Mouse (Mus musculus) hindbrain, postnatal 0 days (tissue): ENCODE results near the gene Fanca. TPM values are rescaled to one million over a fixed set of nuclear protein-coding genes. Genes with fewer than 3 reads are reported as not detected.

Experiments
- ATAC-seq: fragments of 200-750 bp; cut with Nextera tagmentation; 2 replicates; pipeline ENCODE4 v1.8.0; 2017; ENCODE audit warnings: mild to moderate bottlenecking, moderate TSS enrichment, moderate library complexity
- DNase-seq: peaks from one replicate; pipeline ENCODE4 v3.0.0-alpha.2; 2015; ENCODE audit warnings: low spot score
- H3K27ac ChIP-seq: fragments of 300-500 bp; sonication (generic); 2 replicates; pipeline ENCODE4 v1.5.1; 2014; ENCODE audit warnings: mild to moderate bottlenecking
- H3K27me3 ChIP-seq: fragments of 300-500 bp; sonication (generic); 2 replicates; pipeline ENCODE4 v1.6.1; 2014; ENCODE audit warnings: low read length, mixed read lengths; ENCODE audit not compliant: insufficient read depth
- H3K36me3 ChIP-seq: fragments of 300-500 bp; sonication (generic); 2 replicates; pipeline ENCODE4 v1.6.1; 2014; ENCODE audit warnings: low read length, mixed read lengths; ENCODE audit not compliant: insufficient read depth
- H3K4me1 ChIP-seq: fragments of 300-500 bp; sonication (generic); 2 replicates; pipeline ENCODE4 v1.6.1; 2014; ENCODE audit warnings: antibody characterized with exemption, low read length, mixed read lengths; ENCODE audit not compliant: insufficient read depth
- H3K4me2 ChIP-seq: fragments of 300-500 bp; sonication (generic); 2 replicates; pipeline ENCODE4 v1.6.1; 2014; ENCODE audit warnings: low read depth, mild to moderate bottlenecking, low read length, moderate library complexity, mixed read lengths
- H3K4me3 ChIP-seq: fragments of 300-500 bp; sonication (generic); 2 replicates; pipeline ENCODE4 v1.5.1; 2014; ENCODE audit warnings: low read length
- H3K9ac ChIP-seq: fragments of 300-500 bp; sonication (generic); replicated peaks from 2 replicates; pipeline ENCODE4 v1.6.1; 2014; ENCODE audit warnings: mild to moderate bottlenecking, low read length, moderate library complexity, mixed read lengths
- H3K9me3 ChIP-seq: fragments of 300-500 bp; sonication (generic); 2 replicates; pipeline ENCODE4 v1.6.1; 2016; ENCODE audit warnings: low read length, mixed read lengths
- CTCF ChIP-seq: IDR thresholded peaks from 2 replicates; pipeline ENCODE4 v1.5.1; 2016; ENCODE audit warnings: antibody characterized with exemption, control low read depth, low read depth
- WGBS: fragments of 180-500 bp; shearing (Covaris S2); extraction: QIAGEN DNeasy Blood & Tissue Kit; methylation state at CpG from one replicate; pipeline ENCODE4 v1.1.7; 2014; 5-methylcytosine and 5-hydroxymethylcytosine counted together
- polyA plus RNA-seq: library from polyadenylated mRNA; unstranded; fragments of >200 nt; fragmentation: Nextera tagmentation; extraction: Ambion mirVana; gene quantifications from 2 replicates; pipeline ENCODE4 v1.2.1, GENCODE M21; 2015
- total RNA-seq: library from RNA; depleted of rRNA; stranded (reverse); fragments of >200 nt; gene quantifications from 2 replicates; pipeline ENCODE4 v1.2.3, GENCODE M21; 2014; rRNA removed

Fanca gene
- total RNA-seq: 9.5 and 13.5 TPM in 2 replicates
- 5.8 TPM in 2 replicates for polyA plus RNA-seq

- DNase-seq (peak; percentile 95), ATAC-seq (peak; percentile 99)
- Histone ChIP-seq H3K4me2 (peak within 1 kb of the TSS; percentile 97), H3K9ac (peak within 1 kb of the TSS; percentile 50), H3K4me3 (peak within 1 kb of the TSS; percentile 53), H3K27me3 (no peaks in the 10 kb centered on the region), H3K9me3 (no peaks in the 10 kb centered on the region), H3K36me3 (no peaks in the 10 kb centered on the region), H3K4me1 (no peaks in the 10 kb centered on the region), H3K27ac (no peak within 1 kb of the TSS)
- under 1% methylated on average over 24 of the region's 24 CpGs for WGBS
- TF ChIP-seq CTCF: peak; percentile 52
Measured at GRCm38 (mm10) chr8:123318467-123318911, at the start of gene Fanca. Fanca (minus strand) TSS chr8:123318576.

DNA sequence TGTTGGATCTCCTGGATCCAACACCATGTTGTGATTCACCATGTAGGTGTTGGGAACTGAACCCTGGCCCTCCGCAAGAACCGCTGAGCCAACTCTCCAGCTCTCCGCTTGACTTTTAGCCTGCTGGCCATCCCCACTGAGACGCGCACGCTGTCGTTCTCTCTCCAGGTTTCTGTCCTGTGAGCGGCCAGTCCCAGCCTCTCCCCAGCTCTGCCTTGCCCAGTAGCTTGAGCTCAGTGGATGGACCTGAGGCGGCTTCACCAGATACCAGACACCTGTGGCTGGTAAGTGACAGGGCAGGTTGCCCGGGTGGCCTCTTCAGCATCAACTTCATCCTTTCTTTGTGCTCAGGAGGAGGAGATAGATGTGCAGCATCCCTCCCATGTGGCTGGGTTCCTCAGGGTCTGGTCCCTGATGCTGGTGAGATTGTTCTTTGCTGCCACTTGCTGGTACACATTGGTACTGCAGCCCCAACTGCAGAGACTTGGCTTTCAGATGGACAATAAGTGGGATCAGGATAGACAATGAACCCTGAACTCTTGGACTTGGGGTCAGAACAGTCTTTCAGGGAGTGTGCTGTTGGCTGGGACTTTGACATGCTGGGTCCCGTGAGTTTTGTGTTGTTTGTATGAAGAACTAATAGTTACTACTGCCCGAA is 42.8 kb upstream of the Fanca start:
- Histone ChIP-seq H3K4me1 (no peaks in the 10 kb centered on the region), H3K36me3 (peaks cover 9% of the 10 kb centered on the region; the same call in 1 of the 2 replicates), H3K9me3 (no peaks in the 10 kb centered on the region), H3K4me2 (no peak overlapping the region), H3K9ac (no peak overlapping the region), H3K27ac (peak overlapping the region; percentile 48; the same call in 1 of the 2 replicates), H3K4me3 (no peak overlapping the region), H3K27me3 (no peaks in the 10 kb centered on the region)
- peak; percentile 86 for DNase-seq
- 33% methylated on average over 12 of the region's 12 CpGs for WGBS
- TF ChIP-seq CTCF: peak; percentile 96
- ATAC-seq: peak; percentile 75

GRCm38 (mm10) chr8:123353216-123353615 is 34.8 kb upstream of the Fanca start:
- H3K4me3 ChIP-seq: no peak overlapping the region
- no peak for ATAC-seq
- H3K4me2 ChIP-seq: no peak overlapping the region
- no peaks in the 10 kb centered on the region for H3K9me3 ChIP-seq
- TF ChIP-seq CTCF: no peak
- no peaks in the 10 kb centered on the region for H3K27me3 ChIP-seq
- no peak for DNase-seq
- H3K36me3 ChIP-seq: no peaks in the 10 kb centered on the region
- 39% methylated on average over 11 of the region's 11 CpGs for WGBS
- no peak overlapping the region for H3K9ac ChIP-seq
- H3K4me1 ChIP-seq: no peaks in the 10 kb centered on the region
- H3K27ac ChIP-seq: no peak overlapping the region

DNA sequence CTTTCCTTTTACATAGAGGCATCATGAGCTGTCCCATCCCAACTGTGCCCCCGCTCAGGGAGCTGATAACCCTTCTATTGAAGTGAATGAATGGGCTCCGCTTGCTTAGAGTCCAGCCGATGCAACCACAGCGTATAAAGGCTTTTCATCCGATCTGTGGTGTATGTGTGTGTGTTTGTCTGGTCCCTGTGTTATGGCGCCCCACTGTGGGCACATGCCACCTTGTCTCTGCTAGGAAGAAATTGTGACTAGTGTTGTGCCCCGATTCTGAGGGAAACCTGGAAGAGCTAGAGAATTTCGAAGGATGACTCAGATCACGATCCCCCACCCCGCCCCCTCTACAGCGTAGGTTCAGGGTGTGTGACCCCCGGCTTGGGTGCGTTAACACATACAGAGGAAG is 34.4 kb upstream of the Fanca start:
- H3K36me3 ChIP-seq: peaks cover 3% of the 10 kb centered on the region; the same call in 1 of the 2 replicates
- peak; percentile 64 for ATAC-seq
- H3K27ac ChIP-seq: no peak overlapping the region

GRCm38 (mm10) chr8:123352118-123352517 is 33.7 kb upstream of the Fanca start:
- Histone ChIP-seq H3K4me1 (no peaks in the 10 kb centered on the region), H3K4me2 (no peak overlapping the region), H3K9me3 (no peaks in the 10 kb centered on the region), H3K36me3 (peaks cover 5% of the 10 kb centered on the region; the same call in 1 of the 2 replicates), H3K27me3 (no peaks in the 10 kb centered on the region), H3K4me3 (no peak overlapping the region), H3K9ac (no peak overlapping the region), H3K27ac (no peak overlapping the region)
- no peak for TF ChIP-seq CTCF
- WGBS: 80% methylated on average over 12 of the region's 12 CpGs
- DNase-seq (no peak), ATAC-seq (no peak)

More for the DNA sequence above, 34.4 kb upstream of the Fanca start:
- Histone ChIP-seq H3K4me3 (no peak overlapping the region), H3K9me3 (no peaks in the 10 kb centered on the region), H3K4me2 (no peak overlapping the region), H3K4me1 (no peaks in the 10 kb centered on the region), H3K9ac (no peak overlapping the region), H3K27me3 (no peaks in the 10 kb centered on the region)
- peak; percentile 75 for TF ChIP-seq CTCF
- WGBS: 52% methylated on average over 13 of the region's 13 CpGs
- peak; percentile 75 for DNase-seq

- WGBS: 81% methylated on average over 4 of the region's 4 CpGs
- TF ChIP-seq CTCF: no peak
- no peak overlapping the region for H3K9ac ChIP-seq
- DNase-seq (no peak), ATAC-seq (no peak)
- no peak overlapping the region for H3K27ac ChIP-seq
- H3K4me2 ChIP-seq: no peak overlapping the region
- H3K4me3 ChIP-seq: no peak overlapping the region
- no peaks in the 10 kb centered on the region for H3K27me3 ChIP-seq
- no peaks in the 10 kb centered on the region for H3K4me1 ChIP-seq
- no peaks in the 10 kb centered on the region for H3K9me3 ChIP-seq
- peaks cover 5% of the 10 kb centered on the region; the same call in 1 of the 2 replicates for H3K36me3 ChIP-seq
Measured at GRCm38 (mm10) chr8:123349073-123349472, 30.7 kb upstream of the Fanca start.
